Mouse (Mus musculus): ENCODE measurements around the gene Tmeff1. TPM values are rescaled to one million over a fixed set of nuclear protein-coding genes. Genes with fewer than 3 reads are reported as not detected.
"Not testable (repeated sequence)": the region's sequence is repeated elsewhere in the genome, so short reads cannot be mapped to it uniquely, and the experiment has no call there.

The Tmeff1 gene
- polyA plus RNA-seq, 1 experiment from 2014 or later = 93.4 TPM

- H3K9ac ChIP-seq (ENCODE audit: low read depth, low read length) = no peak overlapping the region
Observed at GRCm38 (mm10) chr4:48680214-48680613, 95.2 kb downstream of the Tmeff1 start.

DNA sequence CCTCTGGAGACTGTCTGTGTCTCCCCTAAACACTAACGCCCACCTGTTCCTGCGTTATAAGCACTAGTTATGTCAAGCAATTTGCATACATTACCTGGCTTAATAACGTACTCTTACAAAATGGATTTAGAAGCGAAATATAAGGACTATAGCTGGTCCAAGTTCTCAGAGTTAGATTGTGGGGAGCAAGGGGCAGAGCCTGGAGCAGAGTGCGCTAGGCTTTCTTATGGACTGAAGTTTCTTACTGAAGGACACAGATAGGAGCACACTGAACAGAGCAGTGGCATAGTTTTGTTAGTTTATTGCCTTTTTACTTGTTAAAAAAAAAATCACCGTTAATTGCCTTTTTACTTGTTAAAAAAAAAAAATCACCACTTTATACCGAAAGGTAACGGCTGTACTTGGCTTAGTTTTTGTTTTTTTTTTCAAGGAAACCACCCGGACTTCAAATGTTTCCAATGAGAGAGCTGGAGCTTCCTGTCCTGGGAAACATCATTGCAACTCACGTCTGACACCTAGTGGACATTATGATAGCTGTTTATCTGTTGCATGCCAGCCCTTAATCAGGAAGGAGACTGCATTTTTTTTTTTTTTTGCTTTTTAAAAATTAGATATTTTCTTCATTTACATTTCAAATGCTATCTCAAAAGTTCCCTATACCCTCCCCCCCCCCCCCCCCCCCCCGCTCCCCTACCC lies 95.8 kb downstream of the Tmeff1 start:
- peak overlapping the region; percentile 9; the same call in 1 of the 2 replicates for H3K4me2 ChIP-seq (replicated peaks; ENCODE audit: low read depth, low read length)
- H3K27me3 ChIP-seq (ENCODE audit: control insufficient read depth, insufficient read depth, low read length) = no peaks in the 10 kb centered on the region
- no peaks in the 10 kb centered on the region for H3K9me3 ChIP-seq (ENCODE audit: control insufficient read depth, low read length)
- H3K27ac ChIP-seq (ENCODE audit: low read depth, low read length) = no peak overlapping the region
- no peaks in the 10 kb centered on the region; the same call in 1 of the 2 replicates for H3K36me3 ChIP-seq (ENCODE audit: control insufficient read depth, insufficient read depth, low read length)
- no peaks in the 10 kb centered on the region for H3K4me1 ChIP-seq (ENCODE audit: control insufficient read depth, insufficient read depth, low read length)
- no peak overlapping the region for H3K9ac ChIP-seq (ENCODE audit: low read depth, low read length)
- 35% methylated on average over 10 of the region's 11 CpGs for WGBS
- no peak overlapping the region for H3K4me3 ChIP-seq (ENCODE audit: low read length)
- ATAC-seq (ENCODE audit: low FRiP score, low TSS enrichment) = 0 out of 2 replicates have a peak, but pooled peaks have one; percentile 45

More at GRCm38 (mm10) chr4:48680214-48680613, 95.2 kb downstream of the Tmeff1 start:
- peak; percentile 16; the same call in 1 of the 2 replicates for ATAC-seq (ENCODE audit: low FRiP score, low TSS enrichment)
- Histone ChIP-seq H3K36me3 (ENCODE audit: control insufficient read depth, insufficient read depth, low read length) (no peaks in the 10 kb centered on the region; the same call in 1 of the 2 replicates), H3K27me3 (ENCODE audit: control insufficient read depth, insufficient read depth, low read length) (no peaks in the 10 kb centered on the region), H3K9me3 (ENCODE audit: control insufficient read depth, low read length) (no peaks in the 10 kb centered on the region), H3K4me3 (ENCODE audit: low read length) (no peak overlapping the region), H3K27ac (ENCODE audit: low read depth, low read length) (no peak overlapping the region), H3K4me2 (replicated peaks; ENCODE audit: low read depth, low read length) (no peak overlapping the region), H3K4me1 (ENCODE audit: control insufficient read depth, insufficient read depth, low read length) (no peaks in the 10 kb centered on the region)
- 65% methylated on average over 7 of the region's 7 CpGs for WGBS

DNA sequence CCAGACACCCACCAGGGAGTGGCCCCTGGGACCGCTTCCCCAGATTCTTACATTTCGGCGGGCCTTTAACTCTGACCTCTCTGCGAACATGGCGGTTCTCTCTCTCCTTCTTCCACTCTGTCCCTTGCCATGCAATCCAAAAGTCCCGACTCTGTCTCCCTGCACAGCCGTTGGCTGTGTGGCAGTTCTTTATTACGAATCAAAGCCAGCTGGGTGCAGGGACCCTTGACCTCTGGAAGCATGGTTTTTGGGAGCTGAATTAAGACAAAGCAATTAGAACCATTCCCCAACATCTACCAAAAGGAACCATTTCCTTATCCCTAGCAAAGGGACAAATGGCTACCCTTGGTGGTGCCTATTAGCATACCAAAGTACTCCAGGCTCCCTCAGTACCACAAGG lies 98.2 kb downstream of the Tmeff1 start:
- Histone ChIP-seq H3K9ac (ENCODE audit: low read depth, low read length) (no peak overlapping the region), H3K4me1 (ENCODE audit: control insufficient read depth, insufficient read depth, low read length) (no peaks in the 10 kb centered on the region), H3K4me2 (replicated peaks; ENCODE audit: low read depth, low read length) (no peak overlapping the region), H3K27me3 (ENCODE audit: control insufficient read depth, insufficient read depth, low read length) (no peaks in the 10 kb centered on the region), H3K9me3 (ENCODE audit: control insufficient read depth, low read length) (no peaks in the 10 kb centered on the region), H3K27ac (ENCODE audit: low read depth, low read length) (no peak overlapping the region), H3K36me3 (ENCODE audit: control insufficient read depth, insufficient read depth, low read length) (no peaks in the 10 kb centered on the region), H3K4me3 (ENCODE audit: low read length) (no peak overlapping the region)
- WGBS = 91% methylated on average over 8 of the region's 8 CpGs
- ATAC-seq (ENCODE audit: low FRiP score, low TSS enrichment) = no peak

DNA sequence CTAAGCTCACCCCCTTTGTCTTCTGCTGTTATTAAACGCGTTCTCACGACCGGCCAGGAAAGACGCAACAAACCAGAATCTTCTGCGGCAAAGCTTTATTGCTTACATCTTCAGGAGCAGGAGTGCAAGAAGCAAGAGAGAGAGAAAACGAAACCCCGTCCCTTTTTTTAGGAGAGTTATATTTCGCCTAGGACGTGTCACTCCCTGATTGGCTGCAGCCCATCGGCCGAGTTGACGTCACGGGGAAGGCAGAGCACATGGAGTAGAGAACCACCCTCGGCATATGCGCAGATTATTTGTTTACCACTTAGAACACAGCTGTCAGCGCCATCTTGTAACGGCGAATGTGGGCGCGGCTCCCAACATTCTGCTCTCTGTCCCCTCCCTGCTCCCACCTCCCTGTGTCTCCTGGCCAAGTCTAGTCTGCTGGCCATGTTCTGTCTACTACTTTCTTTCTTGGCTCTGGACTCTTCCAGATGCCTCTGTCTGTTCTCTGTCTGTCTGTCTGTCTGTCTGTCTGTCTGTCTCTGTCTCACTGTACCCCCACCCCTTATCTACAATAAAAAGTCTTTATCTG lies 98.7 kb downstream of the Tmeff1 start:
- H3K9ac ChIP-seq (ENCODE audit: low read depth, low read length); H3K4me1 ChIP-seq (ENCODE audit: control insufficient read depth, insufficient read depth, low read length); H3K27ac ChIP-seq (ENCODE audit: low read depth, low read length); H3K4me2 ChIP-seq (replicated peaks; ENCODE audit: low read depth, low read length); ATAC-seq (ENCODE audit: low FRiP score, low TSS enrichment); H3K27me3 ChIP-seq (ENCODE audit: control insufficient read depth, insufficient read depth, low read length); H3K9me3 ChIP-seq (ENCODE audit: control insufficient read depth, low read length); H3K4me3 ChIP-seq (ENCODE audit: low read length); H3K36me3 ChIP-seq (ENCODE audit: control insufficient read depth, insufficient read depth, low read length): not testable (repeated sequence)
- WGBS = 98% methylated on average over 15 of the region's 21 CpGs

GRCm38 (mm10) chr4:48684593-48685187 lies 99.7 kb downstream of the Tmeff1 start:
- whole genome bisulfite sequencing = 66% methylated on average over 7 of the region's 7 CpGs
- no peak for ATAC-seq (ENCODE audit: low FRiP score, low TSS enrichment)
- H3K27ac ChIP-seq (ENCODE audit: low read depth, low read length) = no peak overlapping the region

DNA sequence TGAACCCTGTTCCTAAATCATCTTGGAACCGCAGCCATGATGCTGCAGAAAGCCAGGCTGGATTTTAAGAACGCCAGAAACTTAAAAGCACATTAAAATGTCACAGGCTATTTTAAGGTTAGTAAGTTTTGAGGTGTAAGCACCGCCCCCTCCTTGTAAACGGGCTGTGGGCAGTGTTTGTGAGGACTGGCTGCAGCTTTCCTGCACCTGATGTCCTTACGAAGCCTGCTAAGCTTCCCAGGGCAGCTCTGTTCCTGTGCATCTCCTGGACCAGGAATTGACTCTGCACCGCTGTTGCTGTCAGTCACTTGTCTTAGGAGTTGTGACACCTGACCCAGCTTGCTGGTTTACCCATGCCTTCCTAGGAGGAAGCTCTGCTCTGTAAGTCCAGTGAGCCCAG lies 103.2 kb downstream of the Tmeff1 start:
- peaks cover 4% of the 10 kb centered on the region; the same call in 1 of the 2 replicates for H3K4me1 ChIP-seq (ENCODE audit: control insufficient read depth, insufficient read depth, low read length)
- no peaks in the 10 kb centered on the region for H3K9me3 ChIP-seq (ENCODE audit: control insufficient read depth, low read length)
- ATAC-seq (ENCODE audit: low FRiP score, low TSS enrichment) = no peak
- H3K9ac ChIP-seq (ENCODE audit: low read depth, low read length) = no peak overlapping the region
- no peak overlapping the region for H3K4me2 ChIP-seq (replicated peaks; ENCODE audit: low read depth, low read length)
- H3K27ac ChIP-seq (ENCODE audit: low read depth, low read length) = no peak overlapping the region
- H3K27me3 ChIP-seq (ENCODE audit: control insufficient read depth, insufficient read depth, low read length) = no peaks in the 10 kb centered on the region
- H3K4me3 ChIP-seq (ENCODE audit: low read length) = no peak overlapping the region
- 54% methylated on average over 6 of the region's 6 CpGs for WGBS
- no peaks in the 10 kb centered on the region for H3K36me3 ChIP-seq (ENCODE audit: control insufficient read depth, insufficient read depth, low read length)

More at GRCm38 (mm10) chr4:48684593-48685187, 99.7 kb downstream of the Tmeff1 start:
- Histone ChIP-seq H3K4me2 (replicated peaks; ENCODE audit: low read depth, low read length) (no peak overlapping the region), H3K4me1 (ENCODE audit: control insufficient read depth, insufficient read depth, low read length) (no peaks in the 10 kb centered on the region), H3K36me3 (ENCODE audit: control insufficient read depth, insufficient read depth, low read length) (no peaks in the 10 kb centered on the region), H3K9me3 (ENCODE audit: control insufficient read depth, low read length) (no peaks in the 10 kb centered on the region), H3K27me3 (ENCODE audit: control insufficient read depth, insufficient read depth, low read length) (no peaks in the 10 kb centered on the region), H3K4me3 (ENCODE audit: low read length) (no peak overlapping the region), H3K9ac (ENCODE audit: low read depth, low read length) (no peak overlapping the region)

- no peak overlapping the region for H3K4me3 ChIP-seq (ENCODE audit: low read length)
- no peak overlapping the region for H3K9ac ChIP-seq (ENCODE audit: low read depth, low read length)
- no peaks in the 10 kb centered on the region for H3K36me3 ChIP-seq (ENCODE audit: control insufficient read depth, insufficient read depth, low read length)
- peaks cover 4% of the 10 kb centered on the region; the same call in 1 of the 2 replicates for H3K4me1 ChIP-seq (ENCODE audit: control insufficient read depth, insufficient read depth, low read length)
- H3K4me2 ChIP-seq (replicated peaks; ENCODE audit: low read depth, low read length) = no peak overlapping the region
- H3K27me3 ChIP-seq (ENCODE audit: control insufficient read depth, insufficient read depth, low read length) = no peaks in the 10 kb centered on the region
- H3K27ac ChIP-seq (ENCODE audit: low read depth, low read length) = no peak overlapping the region
- ATAC-seq (ENCODE audit: low FRiP score, low TSS enrichment) = no peak
- no peaks in the 10 kb centered on the region for H3K9me3 ChIP-seq (ENCODE audit: control insufficient read depth, low read length)
- WGBS = 83% methylated on average over 9 of the region's 9 CpGs
Observed at GRCm38 (mm10) chr4:48690640-48691039, 105.7 kb downstream of the Tmeff1 start.

GRCm38 (mm10) chr4:48691793-48692437 lies 106.9 kb downstream of the Tmeff1 start:
- peak; percentile 68 for ATAC-seq (ENCODE audit: low FRiP score, low TSS enrichment)
- H3K9ac ChIP-seq (ENCODE audit: low read depth, low read length) = no peak overlapping the region
- WGBS = 49% methylated on average over 7 of the region's 7 CpGs

More at GRCm38 (mm10) chr4:48691793-48692437, 106.9 kb downstream of the Tmeff1 start:
- H3K4me2 ChIP-seq (replicated peaks; ENCODE audit: low read depth, low read length) = no peak overlapping the region
- no peak overlapping the region for H3K27ac ChIP-seq (ENCODE audit: low read depth, low read length)
- H3K4me1 ChIP-seq (ENCODE audit: control insufficient read depth, insufficient read depth, low read length) = peaks cover 4% of the 10 kb centered on the region; the same call in 1 of the 2 replicates
- no peaks in the 10 kb centered on the region for H3K36me3 ChIP-seq (ENCODE audit: control insufficient read depth, insufficient read depth, low read length)
- no peaks in the 10 kb centered on the region for H3K27me3 ChIP-seq (ENCODE audit: control insufficient read depth, insufficient read depth, low read length)
- no peak overlapping the region for H3K4me3 ChIP-seq (ENCODE audit: low read length)
- no peaks in the 10 kb centered on the region for H3K9me3 ChIP-seq (ENCODE audit: control insufficient read depth, low read length)

Data from kidney, embryonic 14.5 days (tissue).